Mouse (Mus musculus): ENCODE measurements around the gene Vmn1r195. TPM values are rescaled to one million over a fixed set of nuclear protein-coding genes. Genes with fewer than 3 reads are reported as not detected.
"Not testable (repeated sequence)": the region's sequence is repeated elsewhere in the genome, so short reads cannot be mapped to it uniquely, and the experiment has no call there.

Gene Vmn1r195
- not detected in 2 replicates for total RNA-seq (2014; fragmentation: Nextera tagmentation)
- not detected in 2 replicates for total RNA-seq (2017)

- not testable (repeated sequence) for ATAC-seq (replicated peaks; ENCODE audit: poor library complexity, severe bottlenecking)
Measured at GRCm38 (mm10) chr13:22270222-22270621, at the start of gene Vmn1r195. Vmn1r195 (plus strand) TSS chr13:22270522.

- ATAC-seq (replicated peaks; ENCODE audit: poor library complexity, severe bottlenecking) = not testable (repeated sequence)
Measured at GRCm38 (mm10) chr13:22223060-22223459, 47.3 kb upstream of the Vmn1r195 start, which contains the start of gene Vmn1r193. Vmn1r193 (minus strand) TSS chr13:22223160.

- no peak for ATAC-seq (replicated peaks; ENCODE audit: poor library complexity, severe bottlenecking)
Measured at GRCm38 (mm10) chr13:22243915-22244314, 26.4 kb upstream of the Vmn1r195 start, which contains the start of gene Vmn1r194. Vmn1r194 (plus strand) TSS chr13:22244215.

- no peak for ATAC-seq (replicated peaks; ENCODE audit: poor library complexity, severe bottlenecking)
Measured at GRCm38 (mm10) chr13:22271721-22272120, 1.4 kb downstream of the Vmn1r195 start.

- no peak for ATAC-seq (replicated peaks; ENCODE audit: poor library complexity, severe bottlenecking)
Measured at GRCm38 (mm10) chr13:22284578-22284977, 14.3 kb downstream of the Vmn1r195 start.

- ATAC-seq (replicated peaks; ENCODE audit: poor library complexity, severe bottlenecking) = no peak
Measured at GRCm38 (mm10) chr13:22289620-22290019, 19.3 kb downstream of the Vmn1r195 start, which contains the start of gene Vmn1r196. Vmn1r196 (plus strand) TSS chr13:22289920.

DNA sequence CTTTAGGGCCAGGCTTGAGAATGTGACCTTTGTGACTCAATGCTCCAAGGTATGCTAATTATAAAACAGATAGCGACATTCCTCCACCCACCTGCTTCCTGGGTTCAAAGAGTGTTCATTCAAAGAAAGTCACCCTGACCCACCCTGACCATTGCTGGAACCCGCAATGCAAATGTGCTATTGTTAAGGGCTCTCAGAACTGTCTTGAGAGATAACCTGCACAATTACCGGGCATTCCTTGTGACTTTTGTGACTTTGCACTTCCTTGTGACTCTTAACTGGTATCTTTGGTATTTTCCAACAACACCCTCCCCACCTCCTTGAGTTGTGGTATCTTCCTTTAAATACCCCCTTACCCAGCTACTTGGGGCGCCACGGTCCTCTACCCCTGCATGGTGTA lies 37.8 kb downstream of the Vmn1r195 start:
- not testable (repeated sequence) for ATAC-seq (replicated peaks; ENCODE audit: poor library complexity, severe bottlenecking)

DNA sequence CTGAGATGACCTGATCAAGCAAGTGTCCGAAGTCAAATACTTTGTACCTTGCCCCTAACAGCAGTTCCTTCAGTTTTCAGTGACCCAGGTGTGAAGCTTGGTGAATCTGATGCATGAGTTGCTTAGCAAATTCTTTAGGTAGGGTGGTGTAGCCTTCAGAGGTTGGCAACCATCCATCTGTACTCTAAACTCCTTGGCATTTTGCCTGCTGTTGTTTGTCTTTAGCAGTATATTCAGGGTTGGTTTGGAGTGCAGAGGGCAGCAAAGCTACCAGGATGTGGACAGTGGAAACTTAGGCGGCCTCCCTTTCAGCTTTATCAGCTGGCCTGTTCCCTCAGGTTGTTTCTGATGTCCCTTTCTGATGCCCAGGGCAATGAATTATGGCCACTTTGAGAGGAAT lies 45.0 kb downstream of the Vmn1r195 start:
- ATAC-seq (replicated peaks; ENCODE audit: poor library complexity, severe bottlenecking) = no peak

GRCm38 (mm10) chr13:22317366-22317765 lies 47.0 kb downstream of the Vmn1r195 start:
- no peak for ATAC-seq (replicated peaks; ENCODE audit: poor library complexity, severe bottlenecking)

DNA sequence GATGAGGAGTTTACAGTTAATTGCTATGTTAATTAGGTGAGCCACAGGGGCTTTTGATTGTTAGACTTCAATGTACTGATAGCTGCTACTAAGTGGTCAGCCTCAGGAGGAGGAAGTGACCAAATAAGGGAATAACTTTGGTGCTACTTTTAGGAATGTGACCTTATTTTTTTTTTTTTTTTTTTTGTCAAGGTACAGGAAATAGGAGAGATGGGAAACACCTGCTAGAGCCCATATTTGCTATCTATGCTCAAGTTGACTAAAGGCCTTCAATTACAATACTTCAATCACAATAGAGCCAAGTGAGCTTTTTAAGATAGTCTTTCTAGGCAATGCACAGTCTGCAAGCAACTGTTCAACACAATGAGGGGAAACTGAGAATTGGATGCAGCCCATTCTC lies 49.8 kb downstream of the Vmn1r195 start:
- ATAC-seq (replicated peaks; ENCODE audit: poor library complexity, severe bottlenecking) = no peak

DNA sequence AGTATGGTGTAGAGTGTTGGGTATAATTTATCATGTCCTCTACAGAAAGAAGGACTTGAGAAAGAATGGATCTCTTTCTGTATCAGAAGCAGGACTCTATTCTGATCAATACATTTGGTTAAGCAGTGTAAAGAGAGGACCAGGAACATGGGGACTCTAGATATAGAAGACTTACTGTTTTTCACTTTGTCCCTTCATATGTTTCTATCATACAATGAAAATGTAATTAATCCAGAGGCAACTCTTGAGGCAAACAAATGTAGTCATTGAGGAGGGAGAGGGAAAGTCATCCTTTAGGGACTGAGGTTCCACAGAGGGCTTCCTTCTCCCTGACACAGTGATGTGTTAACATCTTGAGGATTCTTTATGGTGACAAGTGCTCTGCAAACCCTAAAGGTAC lies 54.0 kb downstream of the Vmn1r195 start, which contains the start of gene Vmn1r197:
Vmn1r197 (plus strand) TSS at position 301 of the 400 bp plus-strand sequence.
- ATAC-seq (replicated peaks; ENCODE audit: poor library complexity, severe bottlenecking) = no peak

Other genes with a start within 250 kb of the Vmn1r195 start
- 13.4 TPM in 1 of 2 replicates, not detected in the other for gene Hist1h2ah, start 235.0 kb upstream of the Vmn1r195 start, total RNA-seq (2014; fragmentation: Nextera tagmentation)
- gene Hist1h2ah, start 235.0 kb upstream of the Vmn1r195 start, total RNA-seq (2017) = 1,444 and 2,588 TPM in 2 replicates
- gene Hist1h2bk, start 234.7 kb upstream of the Vmn1r195 start, total RNA-seq (2014; fragmentation: Nextera tagmentation) = 9.6 and 80.5 TPM in 2 replicates
- gene Hist1h2bk, start 234.7 kb upstream of the Vmn1r195 start, total RNA-seq (2017) = 2,021 and 2,596 TPM in 2 replicates
- gene Hist1h4i, start 229.2 kb upstream of the Vmn1r195 start, total RNA-seq (2014; fragmentation: Nextera tagmentation) = 56.3 and 74.3 TPM in 2 replicates
- 87.0 TPM in 2 replicates for gene Hist1h4i, start 229.2 kb upstream of the Vmn1r195 start, total RNA-seq (2017)
- gene Hist1h2ag, start 227.6 kb upstream of the Vmn1r195 start, total RNA-seq (2014; fragmentation: Nextera tagmentation) = 2.7 and 32.2 TPM in 2 replicates
- 1,459 and 1,590 TPM in 2 replicates for gene Hist1h2ag, start 227.6 kb upstream of the Vmn1r195 start, total RNA-seq (2017)
- gene Hist1h2bj, start 227.3 kb upstream of the Vmn1r195 start, total RNA-seq (2014; fragmentation: Nextera tagmentation) = 83.1 and 134 TPM in 2 replicates
- gene Hist1h2bj, start 227.3 kb upstream of the Vmn1r195 start, total RNA-seq (2017) = 859 and 990 TPM in 2 replicates
- gene Vmn1r188, start 186.1 kb upstream of the Vmn1r195 start, total RNA-seq (2014; fragmentation: Nextera tagmentation) = not detected in 2 replicates
- gene Vmn1r188, start 186.1 kb upstream of the Vmn1r195 start, total RNA-seq (2017) = not detected in 2 replicates
- not detected in 2 replicates for gene Vmn1r189, start 164.7 kb upstream of the Vmn1r195 start, total RNA-seq (2014; fragmentation: Nextera tagmentation)
- not detected in 2 replicates for gene Vmn1r189, start 164.7 kb upstream of the Vmn1r195 start, total RNA-seq (2017)
- gene Vmn1r191, start 86.6 kb upstream of the Vmn1r195 start, total RNA-seq (2014; fragmentation: Nextera tagmentation) = not detected in 2 replicates
- gene Vmn1r191, start 86.6 kb upstream of the Vmn1r195 start, total RNA-seq (2017) = not detected in 2 replicates
- not detected in 2 replicates for gene Vmn1r192, start 79.4 kb upstream of the Vmn1r195 start, total RNA-seq (2014; fragmentation: Nextera tagmentation)
- gene Vmn1r192, start 79.4 kb upstream of the Vmn1r195 start, total RNA-seq (2017) = not detected in 2 replicates
- not detected in 2 replicates for gene Vmn1r193, start 47.4 kb upstream of the Vmn1r195 start, total RNA-seq (2014; fragmentation: Nextera tagmentation)
- gene Vmn1r193, start 47.4 kb upstream of the Vmn1r195 start, total RNA-seq (2017) = not detected in 2 replicates
- gene Vmn1r194, start 26.3 kb upstream of the Vmn1r195 start, total RNA-seq (2014; fragmentation: Nextera tagmentation) = not detected in 2 replicates
- not detected in 2 replicates for gene Vmn1r194, start 26.3 kb upstream of the Vmn1r195 start, total RNA-seq (2017)
- not detected in 2 replicates for gene Vmn1r196, start 19.4 kb downstream of the Vmn1r195 start, total RNA-seq (2014; fragmentation: Nextera tagmentation)
- gene Vmn1r196, start 19.4 kb downstream of the Vmn1r195 start, total RNA-seq (2017) = not detected in 2 replicates
- gene Vmn1r197, start 54.1 kb downstream of the Vmn1r195 start, total RNA-seq (2014; fragmentation: Nextera tagmentation) = not detected in 2 replicates
- gene Vmn1r197, start 54.1 kb downstream of the Vmn1r195 start, total RNA-seq (2017) = not detected in 2 replicates
- gene Vmn1r198, start 79.8 kb downstream of the Vmn1r195 start, total RNA-seq (2014; fragmentation: Nextera tagmentation) = not detected in 2 replicates
- not detected in 2 replicates for gene Vmn1r198, start 79.8 kb downstream of the Vmn1r195 start, total RNA-seq (2017)
- gene Vmn1r199, start 109.3 kb downstream of the Vmn1r195 start, total RNA-seq (2014; fragmentation: Nextera tagmentation) = not detected in 2 replicates
- 0.17 TPM in 1 of 2 replicates, not detected in the other for gene Vmn1r199, start 109.3 kb downstream of the Vmn1r195 start, total RNA-seq (2017)
- gene Vmn1r200, start 119.9 kb downstream of the Vmn1r195 start, total RNA-seq (2014; fragmentation: Nextera tagmentation) = not detected in 2 replicates
- gene Vmn1r200, start 119.9 kb downstream of the Vmn1r195 start, total RNA-seq (2017) = not detected in 2 replicates
- not detected in 2 replicates for gene Vmn1r201, start 201.4 kb downstream of the Vmn1r195 start, total RNA-seq (2014; fragmentation: Nextera tagmentation)
- not detected in 2 replicates for gene Vmn1r201, start 201.4 kb downstream of the Vmn1r195 start, total RNA-seq (2017)
- gene Vmn1r202, start 234.9 kb downstream of the Vmn1r195 start, total RNA-seq (2014; fragmentation: Nextera tagmentation) = not detected in 2 replicates
- gene Vmn1r202, start 234.9 kb downstream of the Vmn1r195 start, total RNA-seq (2017) = not detected in 2 replicates
- gene Vmn1r203, start 247.6 kb downstream of the Vmn1r195 start, total RNA-seq (2014; fragmentation: Nextera tagmentation) = not detected in 2 replicates
- gene Vmn1r203, start 247.6 kb downstream of the Vmn1r195 start, total RNA-seq (2017) = not detected in 2 replicates

Data from granulocyte monocyte progenitor cell, adult 5-6 weeks (primary cell).